Mouse (Mus musculus) mesoderm, embryonic 11.5 days (tissue): ENCODE measurements around the gene Mgat5.

Experiments used
- DNase-seq: peaks from one replicate; pipeline ENCODE4 v3.0.0-alpha.2; 2012; ENCODE audit warnings: low read depth, low spot score

Gene Mgat5

DNA sequence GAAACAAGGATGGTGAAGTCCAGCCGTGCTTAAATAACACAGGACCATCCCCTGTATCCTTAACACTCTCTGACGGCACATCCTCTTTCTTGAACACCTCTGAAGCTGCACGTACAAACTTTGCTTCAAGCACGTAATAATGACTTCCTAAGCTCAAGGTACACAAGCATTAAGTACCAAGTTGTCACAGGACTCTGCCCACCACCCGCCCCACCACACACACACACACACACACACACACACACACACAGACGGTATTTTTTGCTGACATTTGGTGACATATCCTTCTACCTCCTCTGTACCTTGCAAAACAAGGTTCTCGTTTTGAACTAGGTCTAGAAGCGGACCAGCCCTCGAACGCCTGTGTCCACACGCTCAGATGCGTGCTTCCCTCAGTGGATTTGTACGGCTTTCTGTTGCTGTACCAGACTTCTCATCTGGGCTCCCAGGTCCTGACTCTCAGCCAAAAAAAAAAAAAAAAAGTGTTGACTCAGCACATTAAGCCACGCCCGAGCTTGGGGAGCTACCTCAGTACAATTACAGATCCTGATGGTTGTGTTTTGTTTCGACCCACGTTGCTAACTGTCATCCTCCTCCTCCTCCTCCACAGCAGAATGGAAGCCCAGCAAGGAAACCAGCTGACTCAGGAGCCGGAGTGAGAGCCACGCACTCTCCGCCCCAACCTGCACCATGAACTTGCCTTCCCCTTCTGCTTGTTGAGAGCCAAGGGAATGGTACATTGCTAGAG lies 101.4 kb downstream of the Mgat5 start:
- DNase-seq, result no peak

GRCm38 (mm10) chr1:127307361-127307760 lies 102.5 kb downstream of the Mgat5 start:
- no peak for DNase-seq

GRCm38 (mm10) chr1:127308207-127308725 lies 103.5 kb downstream of the Mgat5 start:
- no peak for DNase-seq

DNA sequence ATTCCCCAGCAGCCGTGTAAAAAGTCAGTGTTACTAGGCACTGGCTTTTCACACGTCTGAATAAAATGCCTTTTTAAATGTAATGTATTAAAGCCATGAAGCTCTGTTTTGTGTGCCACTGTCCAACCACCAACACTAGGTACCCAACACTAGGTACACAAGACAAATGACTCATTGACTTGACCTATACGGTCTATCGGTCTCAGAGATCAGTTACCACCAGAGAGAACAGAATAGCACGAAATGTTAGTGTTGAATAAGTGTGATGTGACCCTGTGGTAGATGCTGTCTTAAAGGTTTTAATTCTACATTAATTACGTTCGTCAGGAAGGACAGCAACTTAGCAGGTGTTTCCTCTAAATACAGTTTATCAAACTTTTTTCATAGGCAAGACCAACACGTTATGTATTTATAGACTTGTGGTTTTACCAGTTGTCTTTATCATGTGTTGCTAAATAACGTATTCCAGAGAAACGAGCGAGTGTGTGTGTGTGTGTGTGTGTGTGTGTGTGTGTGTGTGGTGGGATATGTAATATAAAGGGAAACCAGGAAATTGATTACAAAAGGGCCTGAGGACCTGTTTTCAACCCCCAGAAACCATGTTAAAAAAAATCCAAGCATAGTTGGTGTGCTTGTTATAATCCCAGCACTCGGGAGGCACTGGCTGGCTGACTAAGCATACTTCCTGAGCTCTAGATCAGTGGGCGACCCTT lies 104.3 kb downstream of the Mgat5 start:
- DNase-seq, result no peak

DNA sequence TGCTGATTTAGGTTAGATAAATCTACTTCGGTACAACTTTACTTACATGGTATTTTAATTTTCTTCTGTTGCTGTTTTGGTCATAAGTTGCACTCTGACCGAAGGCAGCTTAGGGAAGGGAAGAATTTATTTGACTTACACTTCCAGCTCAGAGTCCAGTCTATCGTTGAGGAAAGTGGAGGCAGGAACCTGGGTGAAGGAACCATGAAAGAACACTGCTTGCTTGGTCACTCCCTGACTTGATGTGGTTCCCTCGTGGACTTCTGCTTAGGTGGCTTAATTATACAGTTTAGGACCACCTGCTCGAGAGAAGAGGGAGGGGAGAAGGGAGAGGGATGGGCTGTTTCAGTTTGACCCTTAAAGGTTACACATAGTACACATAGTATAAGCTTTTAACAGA lies 105.2 kb downstream of the Mgat5 start:
- no peak for DNase-seq

DNA sequence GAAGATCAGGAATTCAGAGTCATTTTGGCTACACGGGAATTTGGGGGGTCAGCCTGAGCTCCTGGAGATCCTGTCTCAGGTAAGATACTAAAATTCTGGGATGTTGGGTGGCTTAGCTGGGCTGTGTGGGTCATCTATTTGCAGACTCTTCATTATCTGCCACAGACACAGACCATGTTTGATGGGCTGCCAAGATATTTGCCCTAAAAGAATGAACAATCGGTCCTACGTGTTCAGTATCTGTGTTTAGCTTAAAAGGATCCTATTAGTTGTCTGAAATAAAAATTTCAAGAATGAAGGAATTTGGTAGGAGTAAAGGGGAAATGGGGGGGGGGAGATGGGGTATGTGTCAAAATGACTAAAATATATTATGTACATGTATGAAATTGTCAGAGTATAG lies 105.9 kb downstream of the Mgat5 start:
- DNase-seq, result no peak

GRCm38 (mm10) chr1:127313652-127314350 lies 109.0 kb downstream of the Mgat5 start:
- no peak for DNase-seq

DNA sequence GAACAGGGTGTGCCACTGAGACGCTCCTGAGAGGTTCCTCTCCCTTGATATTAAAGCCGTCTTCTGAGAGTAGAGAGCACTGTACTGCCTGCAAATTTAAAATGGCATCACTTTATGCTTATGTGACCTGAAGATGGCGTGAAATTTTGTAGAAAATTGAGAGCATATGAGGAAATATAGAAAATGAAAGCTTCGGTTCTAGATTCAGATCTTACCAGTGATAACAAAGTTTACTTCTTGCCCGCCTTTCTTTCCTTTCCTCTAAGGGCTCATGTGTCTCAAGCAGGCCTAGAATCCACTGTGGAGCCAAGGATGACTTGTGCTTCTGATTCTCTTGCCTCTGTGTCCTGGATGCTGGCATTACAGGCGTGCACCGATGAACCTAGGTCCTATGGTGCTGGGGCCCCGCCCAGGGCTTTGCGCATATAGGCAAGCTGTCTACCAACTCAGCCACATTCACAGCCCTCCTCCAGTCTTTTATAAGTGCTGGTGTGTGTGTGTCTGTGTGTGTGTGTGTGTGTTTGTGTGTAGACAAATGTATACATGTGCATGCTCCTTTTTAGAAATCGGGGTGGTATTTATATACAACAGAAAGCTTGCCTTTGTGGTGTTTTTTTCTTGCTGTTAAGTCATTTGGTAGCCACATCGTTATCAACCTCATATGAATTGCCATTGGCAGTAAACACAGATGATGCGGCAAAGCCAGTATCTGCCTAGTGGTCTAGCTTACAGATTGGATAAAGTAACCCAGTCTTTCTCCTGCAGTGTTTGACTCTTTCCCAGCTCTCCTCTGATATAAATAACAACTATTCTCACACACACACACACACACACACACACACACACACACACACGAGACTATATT lies 111.2 kb downstream of the Mgat5 start:
- no peak for DNase-seq

DNA sequence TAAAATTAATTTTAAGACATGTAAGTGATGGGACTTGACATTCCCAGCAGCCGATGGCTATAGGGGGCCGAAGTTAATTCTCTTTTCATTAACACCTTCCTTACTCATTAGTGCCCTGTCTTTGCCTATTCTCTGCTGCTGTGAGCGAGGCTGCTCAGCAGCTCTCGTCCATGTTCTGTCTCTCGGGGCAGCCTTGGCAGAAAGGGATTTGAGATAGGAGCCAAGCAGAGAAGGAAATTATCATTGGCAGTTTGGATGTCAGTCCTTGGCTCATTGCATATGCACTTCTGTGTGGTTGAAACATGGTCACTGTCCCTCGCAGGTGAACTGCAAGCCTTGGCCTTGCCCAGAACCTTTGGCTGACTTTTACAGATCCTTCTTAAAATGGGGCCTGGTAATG lies 111.8 kb downstream of the Mgat5 start:
- DNase-seq, result no peak

DNA sequence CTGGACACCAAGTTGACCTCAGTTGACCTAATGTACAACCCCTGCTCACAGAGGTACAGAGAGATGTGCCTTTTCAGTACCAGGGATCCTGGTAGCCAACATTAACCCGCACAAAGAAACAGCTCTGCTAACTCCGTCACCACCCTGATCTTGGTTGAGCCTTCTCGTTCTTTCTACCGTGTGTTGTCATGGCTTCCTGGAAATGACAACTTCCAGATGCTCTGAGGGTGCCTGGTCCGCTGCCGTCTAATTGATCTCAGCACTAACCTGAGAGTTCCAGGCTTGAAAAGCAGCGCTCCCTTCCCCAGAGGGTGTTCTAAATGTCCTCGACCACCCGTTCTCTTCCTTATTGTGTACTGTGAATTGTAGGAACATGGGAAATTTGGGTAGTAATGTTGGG lies 112.7 kb downstream of the Mgat5 start:
- no peak for DNase-seq

DNA sequence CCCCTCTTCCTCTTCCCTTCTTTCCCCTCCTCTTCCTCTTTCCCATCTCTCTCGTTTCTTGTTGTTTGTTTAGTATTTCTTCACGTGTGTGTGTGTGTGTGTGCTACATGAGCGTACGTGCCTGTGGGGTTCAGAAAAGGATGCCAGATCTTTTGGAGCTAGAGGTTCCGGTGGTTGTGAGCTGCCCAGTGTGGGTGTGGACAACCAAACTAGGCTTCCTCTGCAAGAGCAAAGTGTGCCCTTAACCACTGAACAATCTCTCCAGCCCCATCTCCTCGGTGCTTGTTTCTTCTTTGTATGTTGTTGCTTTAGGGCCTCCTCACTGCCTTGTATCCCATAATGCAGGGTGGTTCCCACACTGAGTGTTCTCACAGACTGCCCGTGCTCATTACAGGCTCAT lies 113.7 kb downstream of the Mgat5 start:
- DNase-seq, result no peak

- DNase-seq, result no peak
Measured at GRCm38 (mm10) chr1:127319768-127320167, 115.0 kb downstream of the Mgat5 start.

DNA sequence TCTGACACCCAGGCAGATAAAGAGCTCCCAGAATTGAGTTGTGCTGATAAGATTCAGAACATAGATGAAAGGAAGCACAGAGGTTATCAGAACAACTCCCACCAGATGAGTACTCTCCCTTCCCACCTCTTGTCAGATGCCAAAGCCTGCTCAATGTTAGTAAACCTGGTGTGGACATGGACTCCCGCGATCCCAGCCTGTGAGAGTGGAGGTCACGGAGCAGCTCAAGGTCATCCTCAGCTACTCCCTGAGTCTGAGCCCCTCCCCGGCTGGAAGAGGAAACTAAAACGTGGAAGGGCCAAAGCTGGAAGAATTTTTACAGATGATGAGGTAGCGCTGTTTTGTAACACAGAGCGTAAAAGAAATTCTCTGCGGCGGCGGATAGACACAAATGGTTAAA lies 116.1 kb downstream of the Mgat5 start:
- DNase-seq, result no peak

GRCm38 (mm10) chr1:127321638-127322037 lies 116.8 kb downstream of the Mgat5 start:
- DNase-seq, result no peak

DNA sequence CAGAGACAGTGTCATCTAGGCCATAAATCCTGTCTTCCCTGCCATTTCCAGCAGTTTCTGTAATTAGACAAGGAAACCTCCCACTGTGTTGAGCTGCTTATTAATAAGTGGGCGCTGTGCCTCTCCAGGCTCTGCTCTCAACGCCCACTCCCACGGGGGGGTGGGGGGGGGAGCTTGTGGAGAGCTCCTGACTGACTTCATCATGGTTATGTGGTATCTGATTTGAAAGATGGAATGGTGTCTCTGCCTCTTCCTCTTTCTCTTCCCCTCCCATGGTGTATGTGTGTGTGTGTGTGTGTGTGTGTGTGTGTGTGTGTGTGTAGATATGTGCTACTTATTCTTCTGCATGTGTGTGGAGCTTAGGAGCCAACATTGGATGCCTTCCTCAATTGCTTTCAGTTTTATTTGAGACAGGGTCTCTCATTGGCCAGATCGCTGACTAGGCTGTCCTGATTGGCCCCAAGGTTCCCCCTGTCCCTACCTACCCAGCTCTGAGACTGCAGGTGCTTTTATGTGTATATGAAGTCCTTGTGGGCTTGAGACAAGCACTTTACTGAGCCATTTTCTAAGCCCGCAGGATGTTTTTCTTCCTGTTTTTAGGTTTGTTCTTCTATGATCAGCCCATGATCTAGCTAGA lies 117.5 kb downstream of the Mgat5 start:
- DNase-seq, result no peak

DNA sequence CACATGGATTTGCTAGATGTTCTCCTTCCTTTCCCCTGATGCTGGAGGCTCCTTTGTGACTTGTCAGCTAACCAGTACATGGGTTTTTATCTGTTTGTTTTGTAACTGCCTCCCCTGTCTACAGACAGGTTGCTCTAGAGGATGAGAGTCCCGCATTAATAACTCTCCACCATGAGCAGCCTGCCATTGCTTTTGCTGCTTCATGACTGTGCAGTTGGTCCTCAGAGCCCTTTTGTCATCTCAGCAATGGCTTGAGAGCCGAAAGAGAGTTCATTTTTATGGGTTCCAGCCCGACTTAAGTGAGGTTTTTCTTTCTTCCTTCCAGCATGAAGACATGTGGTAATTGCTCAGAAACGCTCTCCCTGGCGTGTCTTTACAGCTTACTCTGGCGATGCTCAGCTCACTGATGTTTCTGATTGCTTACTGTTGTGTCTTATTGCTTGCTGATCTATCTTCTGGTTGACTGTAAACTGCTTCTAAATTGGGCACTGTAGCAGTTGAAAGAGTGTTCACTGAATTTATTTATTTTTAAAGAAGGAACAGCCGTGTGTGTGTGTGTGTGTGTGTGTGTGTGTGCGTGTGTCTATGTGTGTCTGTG lies 120.9 kb downstream of the Mgat5 start:
- no peak for DNase-seq

DNA sequence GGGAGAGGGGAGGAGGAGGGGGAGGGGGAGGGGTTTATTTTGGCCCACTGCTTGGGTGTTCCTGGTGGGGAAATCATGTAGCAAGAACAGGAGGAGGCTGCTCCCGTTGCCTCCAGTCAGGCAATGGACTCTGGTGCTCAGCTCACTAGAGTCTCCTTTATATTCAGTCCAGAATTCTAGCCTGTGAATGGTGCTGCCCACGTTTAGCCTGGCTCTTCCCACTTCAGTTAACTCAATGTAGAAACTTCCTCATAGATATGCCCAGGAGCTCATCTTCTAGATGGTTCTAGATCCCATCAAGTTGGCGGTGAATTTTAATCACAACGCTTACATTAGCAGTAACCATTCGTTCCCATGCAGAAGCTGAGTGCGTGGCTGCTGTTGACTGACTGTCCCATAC lies 123.0 kb downstream of the Mgat5 start:
- no peak for DNase-seq

- no peak for DNase-seq
Measured at GRCm38 (mm10) chr1:127328354-127328875, 123.6 kb downstream of the Mgat5 start.

DNA sequence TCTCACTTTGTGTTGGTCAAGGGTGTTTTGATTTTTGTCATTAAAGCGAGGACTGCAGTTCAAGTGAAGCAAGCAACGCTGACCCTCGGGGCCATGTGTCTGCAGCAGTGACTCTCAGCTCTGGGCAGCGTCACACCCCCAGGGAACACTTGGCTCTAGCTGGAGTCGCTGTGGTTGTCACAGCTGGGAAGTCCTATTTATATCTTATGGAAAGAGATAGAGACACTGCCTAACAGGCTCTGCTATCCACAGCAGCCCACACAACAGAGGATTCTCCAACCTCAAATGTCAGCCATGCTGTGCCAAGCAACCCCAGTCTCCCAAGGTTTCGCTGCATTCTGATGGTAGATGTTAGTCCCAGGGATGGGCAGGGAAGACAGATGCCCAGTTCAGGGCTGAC lies 125.0 kb downstream of the Mgat5 start:
- DNase-seq, result no peak

DNA sequence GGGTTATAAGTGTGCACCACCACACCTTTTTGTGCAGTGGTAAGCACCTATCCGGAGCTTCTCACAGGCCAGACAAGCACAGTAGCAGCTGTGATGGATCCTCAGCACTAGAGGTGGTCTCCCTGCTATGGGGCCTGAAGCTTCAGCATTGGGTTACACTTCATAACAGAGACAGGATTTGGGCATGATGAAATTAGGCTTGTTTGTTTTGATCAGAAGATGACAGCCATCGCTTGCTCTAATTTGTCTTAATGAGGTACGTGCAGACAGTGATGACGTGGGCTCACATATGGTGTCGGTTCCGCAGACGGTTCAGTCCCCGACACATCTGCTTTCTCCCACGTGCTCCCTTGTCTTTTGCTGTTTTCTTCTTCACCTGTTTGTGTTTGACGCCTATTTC lies 132.9 kb downstream of the Mgat5 start:
- DNase-seq, result no peak
